Mouse (Mus musculus): ENCODE results near the gene Eef2k. TPM values are rescaled to one million over a fixed set of nuclear protein-coding genes. Genes with fewer than 3 reads are reported as not detected.
"Not testable (repeated sequence)": the region's sequence is repeated elsewhere in the genome, so short reads cannot be mapped to it uniquely, and the experiment has no call there.

The Eef2k gene
- total RNA-seq, 2 experiments from 2014 or later: 25.7 to 30.4 TPM

- DNase-seq (ENCODE audit: extremely low spot score in 1 of 2, low spot score in 1 of 2): no peak
These were observed 33.1 kb downstream of the Eef2k start for GRCm38 (mm10) chr7:120875540-120876388.

- DNase-seq (ENCODE audit: extremely low spot score in 1 of 2, low spot score in 1 of 2): no peak
These were observed 35.6 kb downstream of the Eef2k start for GRCm38 (mm10) chr7:120878271-120878670.

GRCm38 (mm10) chr7:120879972-120880371 lies 37.3 kb downstream of the Eef2k start:
- no peak for DNase-seq (ENCODE audit: extremely low spot score in 1 of 2, low spot score in 1 of 2)

- DNase-seq (ENCODE audit: extremely low spot score in 1 of 2, low spot score in 1 of 2): no peak
These were observed 38.1 kb downstream of the Eef2k start for GRCm38 (mm10) chr7:120880770-120881169.

- DNase-seq (ENCODE audit: extremely low spot score in 1 of 2, low spot score in 1 of 2): no peak
These were observed 38.8 kb downstream of the Eef2k start for GRCm38 (mm10) chr7:120881451-120881850.

- DNase-seq (ENCODE audit: extremely low spot score in 1 of 2, low spot score in 1 of 2): no peak
These were observed 40.0 kb downstream of the Eef2k start for GRCm38 (mm10) chr7:120882674-120883073.

- no peak for DNase-seq (ENCODE audit: extremely low spot score in 1 of 2, low spot score in 1 of 2)
These were observed 41.1 kb downstream of the Eef2k start for GRCm38 (mm10) chr7:120883523-120884290.

GRCm38 (mm10) chr7:120884746-120885145 lies 42.1 kb downstream of the Eef2k start:
- DNase-seq (ENCODE audit: extremely low spot score in 1 of 2, low spot score in 1 of 2): no peak

GRCm38 (mm10) chr7:120893123-120893522 lies 50.5 kb downstream of the Eef2k start:
- no peak for DNase-seq (ENCODE audit: extremely low spot score in 1 of 2, low spot score in 1 of 2)

- DNase-seq (ENCODE audit: extremely low spot score in 1 of 2, low spot score in 1 of 2): no peak
These were observed 54.4 kb downstream of the Eef2k start for GRCm38 (mm10) chr7:120897054-120897453.

GRCm38 (mm10) chr7:120897711-120898335 lies 55.2 kb downstream of the Eef2k start:
- DNase-seq (ENCODE audit: extremely low spot score in 1 of 2, low spot score in 1 of 2): no peak

GRCm38 (mm10) chr7:120900191-120900590 lies 57.6 kb downstream of the Eef2k start:
- DNase-seq (ENCODE audit: extremely low spot score in 1 of 2, low spot score in 1 of 2): no peak

- DNase-seq (ENCODE audit: extremely low spot score in 1 of 2, low spot score in 1 of 2): no peak
These were observed 59.1 kb downstream of the Eef2k start for GRCm38 (mm10) chr7:120901701-120902100.

GRCm38 (mm10) chr7:120902931-120903330 lies 60.3 kb downstream of the Eef2k start:
- DNase-seq (ENCODE audit: extremely low spot score in 1 of 2, low spot score in 1 of 2): no peak

- not testable (repeated sequence) for DNase-seq (ENCODE audit: extremely low spot score in 1 of 2, low spot score in 1 of 2)
These were observed 67.5 kb downstream of the Eef2k start for GRCm38 (mm10) chr7:120910172-120910571.

- not testable (repeated sequence) for DNase-seq (ENCODE audit: extremely low spot score in 1 of 2, low spot score in 1 of 2)
These were observed 68.6 kb downstream of the Eef2k start for GRCm38 (mm10) chr7:120911268-120911667.

GRCm38 (mm10) chr7:120913332-120913731 lies 70.7 kb downstream of the Eef2k start:
- no peak for DNase-seq (ENCODE audit: extremely low spot score in 1 of 2, low spot score in 1 of 2)

- DNase-seq (ENCODE audit: extremely low spot score in 1 of 2, low spot score in 1 of 2): no peak
These were observed 73.7 kb downstream of the Eef2k start for GRCm38 (mm10) chr7:120916262-120916875.

- no peak for DNase-seq (ENCODE audit: extremely low spot score in 1 of 2, low spot score in 1 of 2)
These were observed 74.6 kb downstream of the Eef2k start for GRCm38 (mm10) chr7:120917279-120917591.

- DNase-seq (ENCODE audit: extremely low spot score in 1 of 2, low spot score in 1 of 2): peak; percentile 99
These were observed 75.2 kb downstream of the Eef2k start, which contains the start of gene Polr3e for GRCm38 (mm10) chr7:120917592-120918461. Gene Polr3e, plus strand, starts transcription at chr7:120917744.

Measured in layer of hippocampus, postnatal 25 days (tissue).